Mouse (Mus musculus) heart, adult 9 months (tissue): ENCODE results near the gene Fem1b.
"Not testable (repeated sequence)": the region's sequence is repeated elsewhere in the genome, so short reads cannot be mapped to it uniquely, and the experiment has no call there.

Source experiments
- DNase-seq, 2 experiments: peaks; one replicate each; pipeline ENCODE4 v3.0.0; 2022; ENCODE audit warnings: low spot score in 2 of 2

Gene Fem1b

GRCm38 (mm10) chr9:62811516-62812121 lies at the start of gene Fem1b:
TSS of gene Fem1b (minus strand) at chr9:62811934.
- peak; percentile 92 for DNase-seq

- no peak for DNase-seq
Measured at GRCm38 (mm10) chr9:62860866-62861265, 49.1 kb upstream of the Fem1b start.

GRCm38 (mm10) chr9:62860102-62860501 lies 48.4 kb upstream of the Fem1b start:
- not testable (repeated sequence) for DNase-seq

GRCm38 (mm10) chr9:62858266-62859019 lies 46.7 kb upstream of the Fem1b start:
- DNase-seq, result no peak

- DNase-seq, result peak; percentile 70 to 78
Measured at GRCm38 (mm10) chr9:62857719-62858261, 46.1 kb upstream of the Fem1b start, which contains the start of gene Calml4. TSS of gene Calml4 (plus strand) at chr9:62858080.

GRCm38 (mm10) chr9:62857216-62857615 lies 45.5 kb upstream of the Fem1b start:
- DNase-seq, result peak in 1 of 2 experiments; percentile 47

- DNase-seq, result no peak
Measured at GRCm38 (mm10) chr9:62854483-62854882, 42.7 kb upstream of the Fem1b start.

- no peak for DNase-seq
Measured at GRCm38 (mm10) chr9:62851571-62851970, 39.8 kb upstream of the Fem1b start.

GRCm38 (mm10) chr9:62848641-62849040 lies 36.9 kb upstream of the Fem1b start:
- DNase-seq, result no peak

GRCm38 (mm10) chr9:62847694-62848093 lies 36.0 kb upstream of the Fem1b start:
- peak; percentile 82 to 86 for DNase-seq

GRCm38 (mm10) chr9:62844461-62844860 lies 32.7 kb upstream of the Fem1b start:
- no peak for DNase-seq

- DNase-seq, result no peak
Measured at GRCm38 (mm10) chr9:62843356-62844024, 31.8 kb upstream of the Fem1b start.

GRCm38 (mm10) chr9:62839172-62839770 lies 27.5 kb upstream of the Fem1b start:
- no peak for DNase-seq

- peak; percentile 79 to 81 for DNase-seq
Measured at GRCm38 (mm10) chr9:62838506-62839171, 26.9 kb upstream of the Fem1b start, which contains the start of gene Cln6. TSS of gene Cln6 (plus strand) at chr9:62838785.

- no peak for DNase-seq
Measured at GRCm38 (mm10) chr9:62838146-62838505, 26.4 kb upstream of the Fem1b start.

GRCm38 (mm10) chr9:62837611-62838010 lies 25.9 kb upstream of the Fem1b start:
- DNase-seq, result no peak

- no peak for DNase-seq
Measured at GRCm38 (mm10) chr9:62835705-62836446, 24.1 kb upstream of the Fem1b start.

GRCm38 (mm10) chr9:62834906-62835305 lies 23.2 kb upstream of the Fem1b start:
- DNase-seq, result no peak

- no peak for DNase-seq
Measured at GRCm38 (mm10) chr9:62829877-62830276, 18.1 kb upstream of the Fem1b start.

- DNase-seq, result peak; percentile 96
Measured at GRCm38 (mm10) chr9:62828662-62829086, 16.9 kb upstream of the Fem1b start.
